Mouse (Mus musculus) liver, embryonic 14.5 days (tissue): ENCODE measurements at regions not wholly inside any gene's neighbourhood (a gene's known extent, or its start where the extent isn't known, plus 50 kb on each side); places are given as distances from the start of the nearest gene placed in this dataset.

Experiments used
- CTCF ChIP-seq: IDR thresholded peaks from 2 replicates; pipeline ENCODE4 v1.5.1; 2016; ENCODE audit warnings: antibody characterized with exemption, low read depth, control low read depth
- EP300 ChIP-seq: IDR thresholded peaks from 2 replicates; pipeline ENCODE4 v1.6.1; 2016; ENCODE audit warnings: antibody characterized with exemption, low read depth

- no peak for TF ChIP-seq CTCF
- no peak for TF ChIP-seq EP300
Measured at GRCm38 (mm10) chr15:86738356-86738755, 524.1 kb downstream of the Tbc1d22a start.
